Comparison of ENCODE assay signal across 15 mouse cellular contexts in the genomic region with DNA sequence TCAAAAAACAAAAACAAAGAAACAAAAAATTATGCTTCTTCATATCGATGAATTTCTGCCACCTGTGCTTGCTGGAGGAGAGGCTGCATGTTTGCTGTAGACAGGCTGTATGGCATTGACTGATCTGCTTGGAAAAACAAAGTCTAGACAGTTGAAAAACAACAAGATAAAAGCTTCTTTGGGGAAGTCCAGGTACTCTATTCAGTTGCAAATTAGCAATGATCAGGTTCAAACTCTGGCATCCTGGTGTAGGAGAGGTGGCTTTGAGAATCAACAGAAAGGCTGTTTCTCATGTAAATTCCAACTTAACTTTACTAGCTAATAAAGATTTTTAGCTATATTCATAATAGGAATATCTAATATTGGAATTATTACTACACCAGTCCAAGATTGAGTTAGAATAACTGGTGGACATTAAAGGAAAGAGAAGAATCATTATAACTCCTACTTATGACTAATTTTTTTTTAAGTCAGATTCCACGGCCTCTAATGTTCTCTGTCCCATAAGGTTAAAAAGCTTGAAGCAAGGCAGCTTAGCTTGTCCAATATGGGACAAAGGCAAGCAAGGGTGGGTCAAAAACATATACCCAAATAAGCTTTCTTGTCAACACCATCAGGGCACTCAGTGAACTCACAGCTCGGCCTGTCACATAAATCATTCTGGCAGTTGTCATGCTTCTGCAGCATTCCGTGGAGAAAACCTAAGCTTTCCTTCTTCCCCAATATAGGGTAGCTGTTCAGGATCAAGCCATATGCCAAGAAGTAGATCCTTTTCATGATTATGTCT.
"Had no signal": no experiment of that assay in that cellular context is flagged by ENCODE, and none has a peak within 500 bp of the region (broad histone marks: within the 10 kb centered on the region; RNA-seq: fewer than 3 reads in every experiment).

No protein-coding gene starts in this region.

- DNase-seq: kidney, adult 2 months; kidney, postnatal 25 days; layer of hippocampus, adult 9-11 months; liver, embryonic 13.5 days; lung, adult 2 months; lung, postnatal 14 days; lung, postnatal 4 days; thymus, adult 18-20 months; thymus, postnatal 36 days had no signal

- H3K27ac ChIP-seq: kidney, postnatal 0 days; layer of hippocampus, adult 2 months; liver, embryonic 13.5 days; midbrain, embryonic 10.5 days; midbrain, embryonic 13.5 days had no signal

- H3K9me3 ChIP-seq: liver, embryonic 13.5 days; midbrain, embryonic 13.5 days had no signal

- H3K27me3 ChIP-seq: liver, embryonic 13.5 days; midbrain, embryonic 13.5 days had no signal

- H3K36me3 ChIP-seq: liver, embryonic 13.5 days; midbrain, embryonic 10.5 days; midbrain, embryonic 13.5 days had no signal

- H3K4me1 ChIP-seq: liver, embryonic 13.5 days; midbrain, embryonic 10.5 days; midbrain, embryonic 13.5 days had no signal

- ATAC-seq: midbrain, embryonic 13.5 days; midbrain, embryonic 16.5 days had no signal

- H3K9ac ChIP-seq: liver, embryonic 13.5 days; midbrain, embryonic 13.5 days had no signal

- H3K4me2 ChIP-seq: liver, embryonic 13.5 days; midbrain, embryonic 13.5 days had no signal

- H3K4me3 ChIP-seq: layer of hippocampus, adult 2 months; liver, embryonic 13.5 days; midbrain, embryonic 10.5 days; midbrain, embryonic 13.5 days; myocyte had no signal
